Mouse (Mus musculus) c-Kit-positive CD71-negative TER-119-negative erythroid progenitor cells, embryonic 14.5 days (primary cell): ENCODE measurements around the gene Map4k1.

ENCODE experiments used
- DNase-seq: peaks from one replicate; pipeline ENCODE4 v3.0.0-alpha.2; 2013; ENCODE audit warnings: low read depth

The Map4k1 gene

GRCm38 (mm10) chr7:28977556-28977955 is 4.3 kb upstream of the Map4k1 start:
- DNase-seq: no peak

- no peak for DNase-seq
Measured at GRCm38 (mm10) chr7:28982274-28983013, 594 bp downstream of the Map4k1 start.

GRCm38 (mm10) chr7:28983141-28983564 is 1.3 kb downstream of the Map4k1 start:
- no peak for DNase-seq

- no peak for DNase-seq
Measured at GRCm38 (mm10) chr7:28983849-28984248, 2.0 kb downstream of the Map4k1 start.

- DNase-seq: no peak
Measured at GRCm38 (mm10) chr7:28984452-28984851, 2.6 kb downstream of the Map4k1 start.

GRCm38 (mm10) chr7:28985207-28985606 is 3.4 kb downstream of the Map4k1 start:
- DNase-seq: no peak

- no peak for DNase-seq
Measured at GRCm38 (mm10) chr7:28990766-28991273, 9.0 kb downstream of the Map4k1 start.

- no peak for DNase-seq
Measured at GRCm38 (mm10) chr7:28991616-28992015, 9.8 kb downstream of the Map4k1 start.

GRCm38 (mm10) chr7:28992997-28993396 is 11.1 kb downstream of the Map4k1 start:
- no peak for DNase-seq

GRCm38 (mm10) chr7:28993402-28993801 is 11.6 kb downstream of the Map4k1 start:
- no peak for DNase-seq

- peak; percentile 82 for DNase-seq
Measured at GRCm38 (mm10) chr7:29000651-29001605, 19.1 kb downstream of the Map4k1 start.

- DNase-seq: no peak
Measured at GRCm38 (mm10) chr7:29007224-29008101, 25.6 kb downstream of the Map4k1 start.

GRCm38 (mm10) chr7:29008171-29008570 is 26.3 kb downstream of the Map4k1 start:
- DNase-seq: no peak

- DNase-seq: no peak
Measured at GRCm38 (mm10) chr7:29008714-29009113, 26.9 kb downstream of the Map4k1 start.

GRCm38 (mm10) chr7:29014984-29015383 is 33.1 kb downstream of the Map4k1 start:
- no peak for DNase-seq

- no peak for DNase-seq
Measured at GRCm38 (mm10) chr7:29016440-29016839, 34.6 kb downstream of the Map4k1 start.

- DNase-seq: no peak
Measured at GRCm38 (mm10) chr7:29017222-29017621, 35.4 kb downstream of the Map4k1 start.

- no peak for DNase-seq
Measured at GRCm38 (mm10) chr7:29019447-29020220, 37.8 kb downstream of the Map4k1 start.

GRCm38 (mm10) chr7:29022479-29022878 is 40.6 kb downstream of the Map4k1 start:
- DNase-seq: no peak

- DNase-seq: no peak
Measured at GRCm38 (mm10) chr7:29023514-29023913, 41.7 kb downstream of the Map4k1 start.

- no peak for DNase-seq
Measured at GRCm38 (mm10) chr7:29025566-29025965, 43.7 kb downstream of the Map4k1 start.
